Mouse (Mus musculus) lung, postnatal 0 days (tissue): ENCODE measurements around the gene Psmd13.

Source experiments
- CTCF ChIP-seq: IDR thresholded peaks from 2 replicates; pipeline ENCODE4 v1.5.1; 2016; ENCODE audit warnings: antibody characterized with exemption, mild to moderate bottlenecking
- EP300 ChIP-seq: IDR thresholded peaks from 2 replicates; pipeline ENCODE4 v1.6.1; 2016; ENCODE audit warnings: antibody characterized with exemption, mild to moderate bottlenecking, control low read depth

DNA sequence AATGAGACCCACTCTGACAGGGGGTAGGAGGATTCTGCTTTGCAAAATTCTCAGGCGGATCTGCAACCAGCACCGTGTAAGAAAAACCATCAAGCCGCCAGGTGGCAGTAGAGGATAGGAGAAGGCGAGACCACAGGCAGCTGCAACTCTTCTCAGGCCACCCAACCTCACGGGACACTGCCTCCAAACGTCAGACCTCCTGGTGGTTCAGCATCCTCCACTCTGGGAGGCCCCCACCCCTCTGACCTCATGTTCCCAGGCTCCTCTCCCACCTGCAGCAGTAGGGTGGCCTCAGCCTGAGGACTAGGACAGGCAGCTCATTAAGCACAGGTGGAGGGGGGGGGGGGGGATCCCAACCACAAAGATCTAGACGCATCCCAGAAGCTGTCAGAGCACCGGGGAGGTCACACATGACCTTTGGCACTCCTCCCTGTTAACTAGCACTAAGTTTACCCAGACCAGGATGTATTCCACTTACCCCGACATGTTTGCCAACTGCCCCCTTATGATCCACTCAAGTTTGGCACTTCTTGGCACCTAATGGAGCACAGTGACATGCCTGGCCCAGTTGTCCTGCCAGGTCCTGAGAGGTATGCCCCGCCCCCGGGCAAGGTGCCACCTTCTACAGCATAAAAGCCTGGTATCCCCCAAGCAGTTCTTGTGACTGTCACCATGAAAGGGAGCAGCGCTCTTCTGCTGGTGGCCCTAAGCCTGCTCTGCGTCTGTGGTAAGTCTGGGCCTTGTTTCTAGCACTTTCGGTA is 36.7 kb upstream of the Psmd13 start, which contains the start of gene Scgb1c1:
- TF ChIP-seq EP300 (peak; percentile 67), CTCF (peak; percentile 93)
